Mouse (Mus musculus): ENCODE measurements around the gene Gpr107. TPM values are rescaled to one million over a fixed set of nuclear protein-coding genes. Genes with fewer than 3 reads are reported as not detected.

Gene Gpr107
- total RNA-seq, 2 experiments from 2014 or later = 41.7 to 47.4 TPM

- DNase-seq = no peak
These were observed 50.2 kb downstream of the Gpr107 start for GRCm38 (mm10) chr2:31202357-31202756.

DNA sequence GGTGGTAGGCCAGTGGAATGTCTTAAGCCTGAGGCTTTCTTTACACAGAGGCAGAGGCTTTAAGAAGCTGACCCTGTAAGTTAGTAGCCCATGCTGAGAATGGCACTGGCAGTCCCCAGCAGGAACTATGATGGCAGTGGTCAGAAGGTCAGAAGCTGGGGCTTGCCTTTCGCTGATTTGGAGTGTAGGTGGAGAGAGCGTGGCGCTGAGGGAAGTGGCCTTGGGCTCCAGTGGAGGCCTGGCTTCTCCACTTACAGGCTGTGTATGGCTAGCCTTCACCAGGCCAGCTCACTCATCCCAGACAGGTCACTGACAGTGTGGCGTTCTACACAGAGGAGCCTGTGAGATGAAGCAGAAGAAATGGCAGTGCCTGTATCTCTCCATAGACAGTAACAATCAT is 50.8 kb downstream of the Gpr107 start:
- DNase-seq = no peak

DNA sequence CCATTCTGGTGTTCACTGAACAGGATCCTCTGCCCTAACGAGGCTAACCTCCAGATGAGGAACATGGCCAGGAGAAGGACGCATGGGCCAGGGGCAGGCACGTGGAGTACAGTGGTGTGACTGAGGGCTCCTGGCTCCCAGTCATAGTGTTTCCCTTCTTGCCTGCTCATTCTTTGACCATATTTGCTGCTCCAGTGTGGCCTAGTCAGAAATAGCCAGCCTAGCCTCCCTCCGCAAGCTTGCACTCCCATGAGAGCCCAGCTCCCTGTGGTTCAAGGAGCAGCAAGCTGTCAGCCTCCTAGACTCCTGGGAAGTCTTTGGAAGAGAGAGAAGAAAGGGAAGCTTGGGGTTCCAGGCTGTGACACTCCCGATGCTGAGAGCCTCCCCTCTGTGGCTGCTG is 52.6 kb downstream of the Gpr107 start:
- DNase-seq = no peak

- no peak for DNase-seq
These were observed 54.1 kb downstream of the Gpr107 start for GRCm38 (mm10) chr2:31206211-31206610.

DNA sequence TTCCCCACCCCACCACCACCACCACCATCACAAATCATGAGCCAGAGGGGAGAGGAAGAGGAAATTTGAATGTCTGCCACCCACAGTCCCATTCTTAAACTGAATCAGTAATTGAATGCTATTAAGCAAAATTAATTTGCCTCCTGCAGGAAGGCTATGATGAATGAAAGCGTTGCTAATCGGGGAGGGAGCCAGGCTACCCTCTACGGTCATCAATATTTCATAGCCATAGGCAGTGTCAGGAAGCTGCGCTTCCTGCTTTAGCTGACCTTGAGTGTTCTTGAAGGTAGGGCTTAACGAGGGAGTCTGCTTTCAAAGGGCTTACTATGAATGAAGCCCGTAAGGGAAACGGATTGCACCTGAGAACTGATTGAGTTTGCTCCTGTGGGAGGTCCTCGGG is 54.8 kb downstream of the Gpr107 start:
- DNase-seq = no peak

DNA sequence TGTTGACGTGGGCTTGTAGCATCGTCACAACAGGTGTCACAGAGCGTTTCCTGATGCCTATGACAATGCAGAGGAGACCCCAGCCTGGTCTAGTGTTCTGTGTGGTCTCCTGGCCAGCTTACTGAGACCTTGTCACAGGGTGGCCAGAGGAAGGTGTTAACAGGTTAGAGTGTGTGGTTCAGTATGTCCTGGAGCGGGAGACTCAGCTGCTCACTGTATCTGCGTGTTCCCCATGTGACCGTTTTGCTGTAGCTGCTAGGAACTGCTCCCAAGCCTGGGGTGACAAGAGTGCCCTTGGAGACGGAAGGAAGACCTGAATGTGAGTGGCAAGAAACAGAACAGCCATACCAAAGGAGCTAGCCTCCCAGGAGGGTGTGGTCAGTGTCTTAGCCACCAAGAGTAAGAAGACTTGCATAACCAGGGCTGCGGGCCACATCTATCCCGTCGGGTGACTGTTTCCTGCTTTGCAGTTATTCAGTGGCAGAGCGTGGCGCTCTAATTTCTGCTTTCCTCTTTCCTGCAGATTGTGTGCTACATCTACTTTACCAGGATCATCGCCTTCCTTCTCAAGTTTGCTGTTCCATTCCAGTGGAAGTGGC is 56.5 kb downstream of the Gpr107 start:
- DNase-seq = no peak

- DNase-seq = no peak
These were observed 57.4 kb downstream of the Gpr107 start for GRCm38 (mm10) chr2:31209525-31209924.

DNA sequence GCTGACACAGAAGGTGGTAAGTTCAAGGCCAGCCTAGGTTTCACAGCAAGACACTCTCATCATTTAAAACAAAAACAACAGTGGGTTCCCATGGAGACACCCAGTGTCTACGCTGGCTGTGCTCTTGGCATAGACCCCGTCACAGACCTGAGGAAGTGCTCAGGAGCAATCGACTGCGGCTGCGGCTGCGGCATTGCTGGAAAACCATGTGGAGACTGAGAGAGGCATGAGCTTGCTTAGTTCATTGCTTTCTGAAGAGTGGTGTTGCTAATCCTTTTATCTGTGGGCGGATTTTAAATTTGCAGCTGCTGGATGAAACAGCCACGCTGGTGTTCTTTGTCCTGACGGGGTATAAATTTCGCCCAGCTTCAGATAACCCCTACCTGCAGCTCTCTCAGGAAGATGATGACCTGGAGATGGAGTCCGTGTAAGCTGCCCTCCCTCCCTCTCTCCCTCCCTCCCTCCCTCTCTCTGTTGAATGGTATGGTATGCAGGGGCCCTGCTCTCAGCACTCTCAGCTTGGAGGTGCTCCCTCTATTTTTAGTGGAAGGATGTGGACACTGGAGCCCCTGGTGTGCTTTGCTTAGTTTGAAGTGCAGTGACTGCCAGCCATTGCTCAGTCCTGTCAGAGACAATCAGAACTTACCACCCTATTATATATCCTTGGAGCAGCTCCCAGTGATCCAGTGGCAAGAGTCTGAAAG is 58.2 kb downstream of the Gpr107 start:
- no peak for DNase-seq

GRCm38 (mm10) chr2:31211204-31211603 is 59.1 kb downstream of the Gpr107 start:
- DNase-seq = no peak

- no peak for DNase-seq
These were observed 62.2 kb downstream of the Gpr107 start for GRCm38 (mm10) chr2:31214211-31214796.

DNA sequence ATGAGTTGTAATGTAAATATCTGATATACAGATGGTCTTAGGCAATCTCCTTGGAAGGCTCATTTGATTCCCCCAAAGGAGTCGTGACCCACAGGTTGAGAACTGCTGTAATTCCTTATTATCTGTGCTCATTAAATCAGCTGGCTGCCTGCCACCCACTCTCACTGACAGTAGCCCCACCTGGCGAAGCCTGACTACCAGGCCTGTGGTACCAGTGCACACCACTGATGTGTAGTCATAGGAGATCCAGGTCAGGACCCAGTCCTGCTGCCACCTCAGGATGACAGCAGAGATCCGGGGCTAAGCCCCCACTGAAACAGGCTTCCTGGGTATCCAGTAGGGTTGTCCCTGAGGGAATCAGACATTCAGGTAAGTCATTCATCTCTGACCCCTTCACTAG is 66.5 kb downstream of the Gpr107 start:
- no peak for DNase-seq

DNA sequence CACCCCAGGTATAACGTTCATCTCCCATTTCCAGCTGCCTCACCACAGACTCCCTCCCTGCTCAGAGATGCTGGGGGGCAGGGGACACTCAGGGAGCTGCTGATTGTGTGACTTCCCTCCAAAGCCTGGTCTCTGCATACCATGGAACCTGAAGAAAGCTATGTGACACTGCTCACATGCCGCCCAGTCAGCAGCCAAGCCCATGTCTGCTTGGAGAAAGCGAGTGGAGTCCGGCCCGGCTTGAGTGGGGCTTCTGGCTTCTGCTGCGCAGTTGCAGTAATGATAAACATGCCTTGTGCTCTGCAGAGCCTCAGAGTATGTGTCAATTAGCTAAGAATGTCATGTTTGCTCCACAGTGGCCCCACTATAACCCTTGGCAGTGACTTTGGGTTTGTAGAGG is 67.4 kb downstream of the Gpr107 start:
- no peak for DNase-seq

DNA sequence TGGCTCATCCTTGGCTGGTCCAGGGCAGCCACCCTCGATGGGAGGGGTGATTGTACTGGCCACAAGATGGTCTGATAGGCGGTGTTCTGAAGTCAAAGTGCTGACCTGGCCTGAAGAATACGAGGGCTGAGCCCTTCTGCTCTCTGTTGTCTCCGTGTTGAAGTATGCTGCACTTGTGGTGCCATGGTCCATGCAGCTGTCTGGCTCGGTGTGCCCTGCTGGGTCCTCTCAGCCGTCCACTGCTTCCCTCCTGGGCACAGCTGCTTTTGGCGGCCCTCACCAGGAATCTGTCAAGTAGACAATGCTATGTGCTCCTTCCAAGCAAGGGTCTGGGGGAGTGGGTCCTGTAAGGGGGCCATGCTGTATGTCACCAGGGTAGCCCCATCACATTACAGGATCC is 68.7 kb downstream of the Gpr107 start:
- no peak for DNase-seq

GRCm38 (mm10) chr2:31221582-31221981 is 69.5 kb downstream of the Gpr107 start:
- no peak for DNase-seq

- DNase-seq = no peak
These were observed 76.7 kb downstream of the Gpr107 start for GRCm38 (mm10) chr2:31228768-31229311.

DNA sequence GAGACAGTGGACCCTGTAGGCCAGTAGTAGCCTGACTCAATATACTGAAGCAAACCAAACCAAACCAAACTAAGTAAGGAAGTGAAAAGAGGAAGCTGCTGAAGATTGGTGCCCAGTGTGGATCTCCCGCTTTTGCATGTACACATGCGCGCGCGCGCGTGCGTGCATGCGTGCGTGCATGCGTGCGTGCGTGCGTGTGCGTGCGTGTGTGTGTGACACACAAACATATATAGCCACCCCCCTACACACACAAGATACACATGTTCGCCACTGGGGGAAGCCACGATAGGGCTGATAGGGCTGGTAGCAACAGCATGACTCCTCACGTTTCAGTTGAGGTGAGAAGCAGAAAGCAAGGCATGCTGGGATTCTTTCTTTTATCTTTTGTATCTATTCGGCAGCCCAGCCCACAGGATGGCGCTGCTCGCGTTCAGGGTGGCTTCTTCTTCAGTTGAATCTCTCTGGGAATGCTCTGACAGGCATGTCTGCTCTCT is 87.1 kb downstream of the Gpr107 start:
- peak in 1 of 2 experiments; percentile 18 for DNase-seq

GRCm38 (mm10) chr2:31239833-31240232 is 87.7 kb downstream of the Gpr107 start:
- DNase-seq = peak in 1 of 2 experiments; percentile 1

DNA sequence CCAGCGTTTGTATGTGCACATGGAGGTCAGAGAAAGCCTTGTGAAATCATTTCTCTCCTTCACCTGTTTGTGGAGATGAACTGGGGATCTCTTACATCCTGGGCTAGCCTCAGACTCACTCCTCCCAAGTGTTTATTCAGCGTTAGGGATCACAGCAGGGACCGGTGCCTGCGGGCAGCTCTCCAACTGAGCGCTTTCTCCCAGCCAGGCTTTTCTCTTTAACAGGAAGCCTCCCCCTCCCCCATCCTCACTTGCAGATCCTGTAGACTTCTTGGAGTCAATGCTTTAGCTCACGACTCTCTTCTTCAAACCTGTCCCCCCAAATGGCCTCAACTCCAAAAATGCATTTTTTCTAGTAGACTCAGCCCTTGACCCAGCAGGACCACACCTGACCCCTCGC is 89.5 kb downstream of the Gpr107 start:
- peak in 1 of 2 experiments; percentile 9 for DNase-seq

- DNase-seq = peak in 1 of 2 experiments; percentile 3
These were observed 92.1 kb downstream of the Gpr107 start for GRCm38 (mm10) chr2:31244216-31244615.

DNA sequence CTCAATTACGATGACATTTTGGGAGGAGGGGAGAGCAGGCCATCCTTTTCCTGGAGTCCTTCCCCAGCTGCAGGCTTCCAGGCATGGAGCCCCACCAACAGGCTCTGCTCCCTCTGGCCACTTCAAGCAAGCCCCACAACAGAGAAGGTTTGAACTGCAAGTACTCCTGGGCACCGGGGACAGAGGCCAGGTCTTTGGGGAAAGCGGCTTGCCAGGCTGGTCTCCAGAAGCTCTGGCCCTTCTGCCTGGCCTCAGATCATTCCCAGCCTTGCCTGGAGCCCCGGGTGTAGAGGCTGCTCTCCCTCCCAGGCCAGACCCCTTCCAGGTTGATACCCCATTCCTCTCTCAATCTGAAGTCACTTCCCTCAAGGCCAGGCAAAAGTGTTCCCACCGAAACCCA is 92.9 kb downstream of the Gpr107 start:
- no peak for DNase-seq

- DNase-seq = peak; percentile 88 to 89
These were observed 93.5 kb downstream of the Gpr107 start, which contains the start of gene Ncs1 for GRCm38 (mm10) chr2:31245491-31246141. Gene Ncs1 (plus strand): TSS chr2:31245823.

GRCm38 (mm10) chr2:31246251-31246971 is 94.3 kb downstream of the Gpr107 start:
- peak; percentile 58 to 60 for DNase-seq
